Mouse (Mus musculus): ENCODE results near the gene Zfp986.
"Not testable (repeated sequence)": the region's sequence is repeated elsewhere in the genome, so short reads cannot be mapped to it uniquely, and the experiment has no call there.

GRCm38 (mm10) chr4:145836300-145836862 lies 32.2 kb upstream of the Zfp986 start:
- TF ChIP-seq EP300, CTCF (IDR thresholded peaks at IDR 0.05; ENCODE audit: low read depth): not testable (repeated sequence)

Data from liver, embryonic 14.5 days (tissue).